Mouse (Mus musculus) liver, embryonic 15.5 days (tissue): ENCODE measurements around the gene Sf3a3. TPM values are rescaled to one million over a fixed set of nuclear protein-coding genes. Genes with fewer than 3 reads are reported as not detected.
A peak's percentile ranks its signal among the peaks of the same experiment; 100 is the strongest.

Experiments
- ATAC-seq: fragments of 200-750 bp; cut with Nextera tagmentation; 2 replicates; pipeline ENCODE4 v1.8.0; 2017; ENCODE audit warnings: moderate number of reproducible peaks, mild to moderate bottlenecking, moderate library complexity; ENCODE audit not compliant: insufficient read depth
- H3K27ac ChIP-seq: fragments of 300-500 bp; sonication (generic); replicated peaks from 2 replicates; pipeline ENCODE4 v1.5.1; 2015; ENCODE audit warnings: mild to moderate bottlenecking, inconsistent platforms
- H3K27me3 ChIP-seq: fragments of 300-500 bp; sonication (generic); 2 replicates; pipeline ENCODE4 v1.6.1; 2015; ENCODE audit warnings: mild to moderate bottlenecking, inconsistent platforms
- H3K36me3 ChIP-seq: fragments of 300-500 bp; sonication (generic); replicated peaks from 2 replicates; pipeline ENCODE4 v1.6.1; 2015; ENCODE audit warnings: moderate library complexity, mild to moderate bottlenecking, inconsistent platforms
- H3K4me1 ChIP-seq: fragments of 300-500 bp; sonication (generic); replicated peaks from 2 replicates; pipeline ENCODE4 v1.6.1; 2015; ENCODE audit warnings: inconsistent platforms
- H3K4me2 ChIP-seq: fragments of 300-500 bp; sonication (generic); 2 replicates; pipeline ENCODE4 v1.6.1; 2015; ENCODE audit warnings: moderate library complexity, mild to moderate bottlenecking, inconsistent platforms
- H3K4me3 ChIP-seq: fragments of 300-500 bp; sonication (generic); replicated peaks from 2 replicates; pipeline ENCODE4 v1.5.1; 2015; ENCODE audit warnings: mild to moderate bottlenecking, inconsistent platforms
- H3K9ac ChIP-seq: fragments of 300-500 bp; sonication (generic); 2 replicates; pipeline ENCODE4 v1.6.1; 2015; ENCODE audit warnings: moderate library complexity, mild to moderate bottlenecking, inconsistent platforms
- H3K9me3 ChIP-seq: fragments of 300-500 bp; sonication (generic); replicated peaks from 2 replicates; pipeline ENCODE4 v1.6.1; 2016; ENCODE audit warnings: inconsistent platforms
- WGBS: fragments of 180-500 bp; shearing (Covaris S2); methylation state at CpG from one replicate; pipeline ENCODE4 v1.1.7; 2015; ENCODE audit warnings: mixed read lengths; ENCODE audit not compliant: insufficient replicate concordance; 5-methylcytosine and 5-hydroxymethylcytosine counted together
- polyA plus RNA-seq: library from polyadenylated mRNA; unstranded; fragments of >200 nt; fragmentation: Nextera tagmentation; extraction: Ambion mirVana; gene quantifications from 2 replicates; pipeline ENCODE4 v1.2.1, GENCODE M21; 2015

The Sf3a3 gene
- 53.9 and 58.2 TPM in 2 replicates for polyA plus RNA-seq

DNA sequence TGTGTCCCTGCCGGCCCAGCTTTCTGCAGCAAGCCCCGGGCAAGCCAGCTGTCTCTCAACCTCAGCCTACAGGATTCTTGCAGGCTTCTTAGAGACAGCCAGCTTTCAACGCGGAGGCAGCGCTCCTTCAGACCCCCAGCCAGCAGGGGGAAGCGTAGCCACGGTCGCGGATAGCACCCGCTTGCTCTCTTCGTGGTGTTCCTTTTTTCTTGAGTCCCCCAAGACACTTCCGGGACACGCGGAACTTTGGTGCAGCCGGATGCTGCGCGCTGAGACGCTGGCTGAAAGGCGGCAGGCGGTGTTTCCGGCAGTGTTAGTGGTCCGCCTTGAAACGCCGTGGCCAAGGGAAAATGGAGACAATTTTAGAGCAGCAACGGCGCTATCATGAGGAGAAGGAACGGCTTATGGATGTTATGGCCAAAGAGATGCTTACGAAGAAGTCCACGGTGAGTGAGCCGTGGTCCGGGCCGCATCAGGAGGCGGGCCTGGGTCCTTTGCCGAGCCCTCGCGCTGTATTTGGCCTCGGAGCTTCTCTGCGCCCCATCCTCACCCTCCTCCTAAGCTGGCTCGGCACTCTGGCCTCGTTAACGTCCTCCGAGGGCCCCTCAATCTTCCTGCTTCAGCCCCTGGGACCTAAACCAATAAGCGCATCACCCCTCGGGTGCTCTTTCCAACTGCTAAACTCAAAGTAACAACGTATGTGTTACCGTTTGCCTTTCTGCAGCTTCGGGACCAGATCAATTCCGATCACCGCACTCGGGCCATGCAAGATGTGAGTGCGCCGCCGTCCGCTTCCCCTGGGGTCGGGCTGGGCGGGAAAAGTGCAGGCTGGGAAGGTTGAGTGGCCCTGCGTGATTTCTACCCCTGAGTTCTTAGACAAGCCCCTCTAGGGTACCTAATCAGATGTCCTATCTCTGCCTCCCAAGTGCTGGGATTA is at the start of gene Sf3a3:
TSS of gene Sf3a3 (plus strand) at position 232 of the 937 bp plus-strand sequence.
- Histone ChIP-seq H3K36me3 (peaks cover 42% of the 10 kb centered on the region), H3K27ac (peak within 1 kb of the TSS; percentile 80), H3K4me3 (peak within 1 kb of the TSS; percentile 86), H3K27me3 (no peaks in the 10 kb centered on the region), H3K9ac (peak within 1 kb of the TSS; percentile 85), H3K9me3 (no peaks in the 10 kb centered on the region), H3K4me1 (peaks cover 55% of the 10 kb centered on the region), H3K4me2 (peak within 1 kb of the TSS; percentile 77)
- WGBS, result under 1% methylated on average over 57 of the region's 57 CpGs
- peak; percentile 81 for ATAC-seq

GRCm38 (mm10) chr4:124667476-124668033 is 47.0 kb upstream of the Sf3a3 start:
- no peaks in the 10 kb centered on the region for H3K4me1 ChIP-seq
- no peaks in the 10 kb centered on the region for H3K9me3 ChIP-seq
- H3K36me3 ChIP-seq, result no peaks in the 10 kb centered on the region
- H3K27me3 ChIP-seq, result peaks cover 96% of the 10 kb centered on the region
- H3K9ac ChIP-seq, result no peak overlapping the region
- WGBS, result 34% methylated on average over 14 of the region's 14 CpGs
- H3K4me2 ChIP-seq, result no peak overlapping the region
- no peak overlapping the region for H3K27ac ChIP-seq
- no peak overlapping the region for H3K4me3 ChIP-seq
- no peak for ATAC-seq

DNA sequence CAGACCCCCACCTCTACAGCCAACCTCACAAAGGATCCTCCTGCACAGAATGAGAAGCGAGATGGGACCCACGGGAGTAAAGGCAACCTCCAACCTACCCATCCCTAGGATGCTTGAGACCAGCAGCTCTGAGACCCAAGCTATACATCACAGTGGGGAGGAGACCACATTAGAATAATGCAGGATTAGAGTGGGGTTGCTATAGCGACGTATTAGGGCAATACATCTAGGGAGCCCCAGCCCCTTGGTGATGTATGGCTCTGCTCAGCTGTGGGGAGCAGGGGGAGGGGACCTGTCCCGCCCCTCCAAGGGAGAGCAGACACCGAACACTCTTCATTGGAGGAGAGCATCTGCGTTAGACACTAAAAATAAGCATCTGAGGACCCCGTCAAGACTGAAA is 46.5 kb upstream of the Sf3a3 start:
- Histone ChIP-seq H3K9me3 (no peaks in the 10 kb centered on the region), H3K36me3 (no peaks in the 10 kb centered on the region), H3K27me3 (peaks cover 96% of the 10 kb centered on the region), H3K27ac (no peak overlapping the region), H3K4me2 (no peak overlapping the region), H3K4me1 (no peaks in the 10 kb centered on the region), H3K9ac (no peak overlapping the region), H3K4me3 (no peak overlapping the region)
- WGBS, result 20% methylated on average over 8 of the region's 8 CpGs
- ATAC-seq, result no peak

GRCm38 (mm10) chr4:124670232-124670631 is 44.3 kb upstream of the Sf3a3 start:
- Histone ChIP-seq H3K36me3 (no peaks in the 10 kb centered on the region), H3K9ac (no peak overlapping the region), H3K4me3 (no peak overlapping the region), H3K4me2 (no peak overlapping the region), H3K27ac (no peak overlapping the region), H3K4me1 (no peaks in the 10 kb centered on the region), H3K27me3 (peaks cover 92% of the 10 kb centered on the region), H3K9me3 (no peaks in the 10 kb centered on the region)
- 51% methylated on average over 8 of the region's 8 CpGs for WGBS
- no peak for ATAC-seq

DNA sequence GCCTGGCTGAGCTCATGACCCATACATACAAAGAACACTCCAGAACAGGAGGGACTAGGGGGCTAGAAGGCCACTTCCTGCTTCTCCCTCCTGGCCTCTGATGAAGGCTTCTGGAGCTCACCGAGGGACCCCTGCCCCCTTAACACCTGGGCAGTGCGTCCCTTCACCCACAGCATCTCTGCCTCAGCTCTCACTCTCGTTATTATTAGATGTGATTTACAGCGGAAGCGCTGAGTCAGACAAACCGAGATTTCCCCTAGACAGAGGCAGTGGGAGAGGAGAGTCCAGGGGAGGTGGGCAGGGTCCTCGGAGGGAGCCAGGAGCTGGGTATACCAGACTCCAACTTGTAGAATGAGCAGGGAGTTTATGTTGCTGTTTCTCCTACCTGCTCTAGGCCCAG is 43.0 kb upstream of the Sf3a3 start:
- no peak overlapping the region for H3K4me2 ChIP-seq
- H3K9me3 ChIP-seq, result no peaks in the 10 kb centered on the region
- H3K4me3 ChIP-seq, result no peak overlapping the region
- no peak overlapping the region for H3K27ac ChIP-seq
- peaks cover 80% of the 10 kb centered on the region for H3K27me3 ChIP-seq
- no peaks in the 10 kb centered on the region for H3K36me3 ChIP-seq
- WGBS, result 11% methylated on average over 7 of the region's 7 CpGs
- ATAC-seq, result no peak
- H3K4me1 ChIP-seq, result no peaks in the 10 kb centered on the region
- H3K9ac ChIP-seq, result no peak overlapping the region

DNA sequence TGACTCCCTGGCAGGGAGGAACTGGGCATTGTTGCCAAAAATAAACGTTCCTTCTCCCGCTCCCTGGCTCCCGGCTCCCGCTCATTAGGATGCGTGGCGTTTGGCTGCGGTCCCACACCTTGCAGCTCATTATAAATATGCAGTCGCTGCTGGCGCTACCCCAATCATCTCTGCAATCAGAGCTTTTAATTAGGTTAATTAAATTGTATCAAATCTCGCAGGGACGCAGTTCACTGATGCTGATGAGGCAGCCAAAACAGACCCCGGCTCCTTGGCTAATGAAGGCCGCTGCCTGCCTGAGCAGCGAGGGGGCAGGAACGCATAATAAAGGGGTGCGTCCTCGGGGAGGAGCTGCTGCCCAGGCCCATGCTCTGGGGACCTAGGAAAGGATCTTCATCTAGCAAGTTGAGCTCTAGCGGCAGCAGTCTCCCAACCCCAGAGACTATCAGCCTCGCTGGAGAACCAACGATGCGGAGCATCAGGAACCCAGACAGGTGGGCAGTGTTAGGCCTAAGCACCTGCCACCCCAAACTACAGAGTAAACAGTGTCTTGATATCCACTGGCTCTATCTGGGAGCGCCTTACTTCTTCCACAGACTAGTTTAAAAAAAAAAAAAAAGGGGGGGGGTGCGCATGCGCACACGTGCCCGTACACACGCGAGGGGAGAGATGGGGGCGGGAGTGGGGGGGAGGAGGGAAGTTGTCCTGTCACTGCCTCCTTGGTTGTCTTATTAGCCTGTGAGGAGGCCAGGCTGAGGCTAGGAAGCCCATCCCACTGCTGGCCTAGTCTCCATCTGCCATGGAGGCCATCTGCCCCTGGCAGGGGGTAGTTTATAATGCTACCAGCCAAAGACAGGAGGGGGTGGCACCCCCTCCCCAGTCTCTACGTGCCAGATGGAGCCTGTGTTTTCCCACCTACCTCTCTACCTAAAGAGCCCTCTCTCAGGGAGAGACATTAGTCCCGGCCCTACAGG is 41.9 kb upstream of the Sf3a3 start:
- no peak overlapping the region for H3K27ac ChIP-seq
- WGBS, result 7% methylated on average over 30 of the region's 31 CpGs
- no peaks in the 10 kb centered on the region for H3K4me1 ChIP-seq
- no peak overlapping the region for H3K4me3 ChIP-seq
- H3K36me3 ChIP-seq, result peaks cover 5% of the 10 kb centered on the region
- H3K9ac ChIP-seq, result no peak overlapping the region
- no peaks in the 10 kb centered on the region for H3K9me3 ChIP-seq
- H3K4me2 ChIP-seq, result no peak overlapping the region; the same call in 1 of the 2 replicates
- peaks cover 70% of the 10 kb centered on the region for H3K27me3 ChIP-seq
- no peak for ATAC-seq

- no peak for ATAC-seq
- Histone ChIP-seq H3K36me3 (peaks cover 18% of the 10 kb centered on the region), H3K9me3 (no peaks in the 10 kb centered on the region), H3K27ac (no peak overlapping the region), H3K4me1 (no peaks in the 10 kb centered on the region), H3K9ac (no peak overlapping the region), H3K4me3 (no peak overlapping the region), H3K4me2 (no peak overlapping the region), H3K27me3 (peaks cover 51% of the 10 kb centered on the region)
- 71% methylated on average over 17 of the region's 17 CpGs for WGBS
Observed at GRCm38 (mm10) chr4:124674334-124675032, 40.1 kb upstream of the Sf3a3 start.

- no peaks in the 10 kb centered on the region for H3K9me3 ChIP-seq
- peaks cover 48% of the 10 kb centered on the region for H3K27me3 ChIP-seq
- no peak for ATAC-seq
- no peak overlapping the region for H3K4me3 ChIP-seq
- peaks cover 23% of the 10 kb centered on the region for H3K36me3 ChIP-seq
- H3K4me2 ChIP-seq, result no peak overlapping the region
- no peaks in the 10 kb centered on the region for H3K4me1 ChIP-seq
- H3K27ac ChIP-seq, result no peak overlapping the region
- no peak overlapping the region for H3K9ac ChIP-seq
- WGBS, result 10% methylated on average over 4 of the region's 4 CpGs
Observed at GRCm38 (mm10) chr4:124675037-124675436, 39.5 kb upstream of the Sf3a3 start.

GRCm38 (mm10) chr4:124675958-124676357 is 38.6 kb upstream of the Sf3a3 start:
- Histone ChIP-seq H3K36me3 (peaks cover 33% of the 10 kb centered on the region), H3K4me3 (no peak overlapping the region), H3K4me1 (no peaks in the 10 kb centered on the region), H3K27ac (no peak overlapping the region), H3K4me2 (no peak overlapping the region), H3K27me3 (peaks cover 39% of the 10 kb centered on the region), H3K9ac (no peak overlapping the region), H3K9me3 (no peaks in the 10 kb centered on the region)
- no peak for ATAC-seq
- 77% methylated on average over 6 of the region's 6 CpGs for WGBS

DNA sequence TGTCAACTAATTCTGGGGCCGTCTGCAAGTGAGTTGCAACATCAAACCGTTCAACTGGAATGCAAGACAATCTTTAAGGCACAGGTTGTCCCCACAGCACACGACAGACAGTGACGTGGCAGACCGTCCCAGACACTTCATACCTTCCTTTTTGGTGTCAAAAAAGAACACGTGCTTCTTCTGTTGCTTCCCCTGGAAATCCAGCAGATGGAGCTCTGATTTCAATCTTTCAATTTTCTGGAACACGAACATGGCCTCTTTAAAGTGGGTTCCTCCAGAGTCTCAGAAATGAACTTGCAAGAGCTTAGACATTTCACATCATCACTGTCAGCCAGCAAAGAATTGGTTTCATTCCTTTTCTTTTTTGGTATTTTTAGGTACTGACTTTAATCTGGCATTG is 32.3 kb upstream of the Sf3a3 start:
- Histone ChIP-seq H3K4me3 (no peak overlapping the region), H3K36me3 (peaks cover 78% of the 10 kb centered on the region), H3K27ac (no peak overlapping the region), H3K4me1 (no peaks in the 10 kb centered on the region), H3K27me3 (no peaks in the 10 kb centered on the region), H3K9me3 (no peaks in the 10 kb centered on the region), H3K9ac (no peak overlapping the region), H3K4me2 (no peak overlapping the region)
- 63% methylated on average over 7 of the region's 7 CpGs for WGBS
- ATAC-seq, result no peak
